Mouse (Mus musculus) retina, postnatal 1 day (tissue): Measurements from ENCODE around the gene Haus4.

Experiments used
- DNase-seq: peaks from one replicate; pipeline ENCODE4 v3.0.0-alpha.2; 2012

The Haus4 gene

DNA sequence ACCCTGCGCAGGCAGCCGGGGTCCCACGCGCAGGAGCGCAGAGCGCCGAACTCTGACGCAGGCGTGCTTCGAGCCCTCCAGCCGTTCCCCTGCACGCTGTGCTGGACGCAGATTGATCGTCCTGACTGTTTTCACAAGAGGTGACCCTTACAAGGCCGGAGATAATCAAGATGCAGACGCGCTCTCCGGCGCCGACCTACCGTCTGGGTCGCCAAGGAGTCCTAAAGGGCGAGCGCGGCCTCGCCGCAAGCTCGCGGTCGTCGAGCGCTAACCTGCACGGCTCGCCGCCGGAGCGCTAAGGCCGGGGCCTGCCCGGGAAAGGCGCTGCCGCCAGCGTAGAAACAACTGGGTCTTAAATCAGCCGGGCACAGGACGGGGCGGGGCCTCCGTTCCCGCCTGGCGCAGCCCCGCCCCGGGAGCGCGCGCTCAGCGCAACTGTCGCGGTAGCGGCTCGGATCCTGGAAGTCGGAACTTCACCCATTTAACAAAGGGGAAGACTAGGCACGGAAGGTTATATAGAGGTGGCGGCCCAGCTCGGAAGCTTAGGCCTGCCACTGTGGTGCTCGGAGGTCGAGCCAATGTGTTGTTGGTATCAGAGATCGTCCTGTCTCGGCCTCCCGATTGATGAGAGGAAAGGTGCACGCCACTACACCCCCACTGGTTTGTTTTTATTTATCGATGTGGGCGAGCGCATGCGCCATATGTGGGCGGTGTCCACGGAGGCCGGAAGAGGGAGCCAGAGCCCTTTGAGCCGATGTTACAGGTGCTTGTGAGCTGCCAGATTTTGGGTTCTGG, at the start of gene Haus4:
TSS of gene Haus4 (minus strand) at position 642 of the 795 bp plus-strand sequence.
- DNase-seq, result peak; percentile 93

DNA sequence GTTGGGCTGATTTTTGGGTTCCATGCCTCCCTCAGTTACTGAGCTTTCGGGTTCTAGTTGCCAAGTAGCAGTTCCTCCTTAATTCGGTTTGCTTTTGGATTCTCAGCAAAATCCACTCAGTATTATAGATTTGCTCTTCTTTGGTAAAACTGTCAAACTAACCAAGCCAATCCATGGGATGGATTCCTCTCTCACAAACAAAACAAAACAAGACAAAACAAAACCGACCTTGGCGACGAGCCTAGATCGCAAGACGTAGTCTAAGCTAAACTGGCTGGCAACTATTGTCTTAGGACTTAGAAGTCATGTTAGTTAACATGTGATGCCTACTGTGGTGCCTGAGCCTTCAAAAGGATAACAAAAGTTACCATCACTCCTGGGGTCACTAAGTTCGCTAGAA, 49.3 kb upstream of the Haus4 start:
- DNase-seq, result no peak

DNA sequence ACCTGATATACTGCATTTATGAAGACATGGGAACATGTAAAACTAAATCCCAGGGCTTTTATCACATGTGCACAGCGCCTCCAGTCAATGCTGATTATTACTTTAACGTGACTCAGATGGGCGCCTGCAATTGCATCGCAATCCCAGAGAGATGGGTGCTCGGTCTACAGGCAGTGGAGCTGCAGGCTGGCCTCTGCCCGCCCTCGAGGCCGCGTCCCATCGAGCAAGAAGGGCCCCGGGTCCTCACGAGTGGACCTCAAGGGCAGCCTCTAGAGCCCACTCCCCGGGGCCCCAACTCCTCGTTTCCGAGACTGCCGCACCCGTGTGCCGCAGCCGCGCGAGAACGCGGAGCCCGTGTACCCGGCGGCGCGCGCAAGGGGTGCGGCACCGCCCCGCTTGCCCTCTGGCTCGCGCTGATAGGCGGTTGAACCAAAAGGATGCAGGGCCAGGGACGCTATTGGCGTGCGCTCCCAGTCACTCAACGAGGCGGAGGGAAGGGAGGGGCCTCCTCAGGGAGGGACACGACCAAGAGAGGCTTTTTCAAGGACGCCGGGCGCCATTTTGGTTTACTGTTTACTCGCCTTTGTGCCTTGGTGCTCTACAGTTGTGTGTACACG, 48.7 kb upstream of the Haus4 start:
- DNase-seq, result peak; percentile 99

DNA sequence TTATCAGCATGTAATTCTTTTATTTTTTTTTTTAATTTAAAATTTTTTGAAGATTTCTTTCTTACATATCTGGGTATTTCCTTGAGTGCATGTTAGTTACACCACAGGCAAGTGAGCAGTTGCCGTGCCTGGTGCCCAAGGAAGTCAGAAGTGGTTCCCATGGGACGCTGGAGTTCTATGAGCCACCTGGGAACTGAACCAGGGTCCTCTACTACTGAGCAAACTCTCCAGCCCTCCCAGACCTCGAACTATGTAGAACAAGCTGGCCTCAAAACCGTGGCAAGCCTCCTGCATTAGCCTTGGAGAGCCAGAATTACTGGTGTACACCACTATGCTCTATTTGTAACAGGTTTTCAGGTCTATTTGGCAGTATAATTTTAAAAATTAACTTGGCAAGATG, 48.2 kb upstream of the Haus4 start:
- DNase-seq, result no peak

DNA sequence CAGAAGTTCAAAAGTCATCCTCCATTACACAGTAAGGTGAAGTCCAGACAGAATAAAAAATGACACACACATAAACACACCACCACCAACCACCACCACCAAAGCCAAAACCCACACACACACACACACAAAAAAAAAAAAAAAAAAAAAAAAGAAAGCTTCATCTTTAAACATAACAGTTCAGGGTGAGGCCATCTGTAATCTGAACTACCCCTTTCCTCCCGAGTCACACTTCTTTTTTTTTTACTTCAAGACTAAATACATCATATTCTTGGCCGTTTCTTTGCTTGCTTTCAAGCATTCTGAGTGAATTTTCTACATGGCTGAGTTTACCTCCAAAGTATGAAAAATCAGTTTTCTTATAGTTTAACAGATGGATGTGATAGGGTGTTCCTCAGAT, 47.2 kb upstream of the Haus4 start:
- no peak for DNase-seq

DNA sequence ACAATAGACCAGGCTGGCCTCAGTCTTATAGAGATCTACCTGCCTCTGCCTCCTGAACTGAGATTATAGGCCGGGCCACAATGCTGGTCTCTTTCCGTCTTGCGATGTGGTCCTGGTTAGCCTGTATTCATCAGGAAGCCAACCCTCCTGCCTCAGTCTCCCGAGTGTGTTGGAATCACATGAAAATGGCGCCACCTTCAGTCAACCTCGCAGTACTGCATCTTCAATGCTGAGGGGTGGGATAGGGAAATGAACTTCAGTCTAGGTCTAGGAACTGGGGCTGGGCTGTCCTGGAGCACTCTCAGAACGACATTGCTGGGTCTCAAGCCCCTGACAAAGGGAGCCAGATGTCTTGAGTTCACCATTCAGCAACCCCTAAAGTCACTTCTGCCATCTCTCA, 42.7 kb upstream of the Haus4 start:
- no peak for DNase-seq

DNA sequence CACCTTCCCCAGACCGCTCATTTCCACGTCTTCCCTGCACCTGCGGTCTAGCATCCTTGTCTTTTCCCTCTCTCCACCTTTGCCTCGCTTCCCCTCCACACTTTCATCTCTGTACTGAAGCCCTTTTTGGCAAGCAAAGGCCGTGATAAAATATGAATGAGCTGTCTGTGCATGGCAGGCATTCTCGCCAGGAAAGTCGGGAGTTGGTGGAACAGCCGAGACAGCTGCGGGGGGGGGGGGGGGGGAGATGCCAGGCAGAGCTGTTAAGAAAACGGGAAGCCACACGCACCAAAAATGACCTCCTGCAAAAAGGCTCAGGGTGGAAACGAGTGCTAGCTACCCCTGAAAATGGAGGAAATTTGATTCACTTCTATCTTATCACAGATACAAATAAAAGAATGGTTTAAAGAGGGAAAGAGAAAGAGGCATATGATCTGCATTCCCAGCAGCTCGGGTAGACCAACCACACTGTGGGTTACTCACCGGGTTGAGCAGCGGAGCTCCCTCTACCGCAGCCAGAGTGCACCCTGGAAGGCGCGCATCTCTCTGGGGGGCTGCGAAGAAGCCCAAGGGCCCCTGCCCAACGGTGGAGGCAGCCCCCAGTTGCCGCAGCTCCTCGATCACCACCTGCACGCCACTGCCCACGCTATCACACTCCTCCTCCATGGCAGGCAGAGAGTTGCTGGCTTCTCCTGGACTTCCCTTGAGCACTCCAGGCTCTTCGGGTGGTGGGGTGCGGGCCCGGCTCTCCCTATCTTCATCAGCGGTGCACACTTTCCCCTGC, 40.4 kb upstream of the Haus4 start:
- DNase-seq, result no peak

DNA sequence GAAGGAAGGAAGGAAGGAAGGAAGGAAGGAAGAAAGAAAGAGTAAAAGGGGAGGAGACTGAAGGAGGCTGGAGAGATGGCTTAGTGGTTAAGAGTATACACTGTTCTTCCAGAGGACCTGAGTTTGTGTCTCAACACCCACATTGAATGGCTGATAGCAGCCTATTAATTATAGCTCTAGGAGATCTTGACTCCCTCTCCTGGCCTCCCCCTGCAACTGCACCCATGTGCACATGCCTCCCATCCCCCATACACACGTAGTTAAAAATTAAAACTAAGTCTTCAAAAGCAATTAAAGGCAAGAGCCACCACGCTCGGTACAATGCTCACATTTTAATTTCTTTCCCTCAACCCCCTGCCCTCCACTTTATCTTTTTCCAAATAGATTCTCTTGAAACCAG, 39.6 kb upstream of the Haus4 start:
- no peak for DNase-seq

DNA sequence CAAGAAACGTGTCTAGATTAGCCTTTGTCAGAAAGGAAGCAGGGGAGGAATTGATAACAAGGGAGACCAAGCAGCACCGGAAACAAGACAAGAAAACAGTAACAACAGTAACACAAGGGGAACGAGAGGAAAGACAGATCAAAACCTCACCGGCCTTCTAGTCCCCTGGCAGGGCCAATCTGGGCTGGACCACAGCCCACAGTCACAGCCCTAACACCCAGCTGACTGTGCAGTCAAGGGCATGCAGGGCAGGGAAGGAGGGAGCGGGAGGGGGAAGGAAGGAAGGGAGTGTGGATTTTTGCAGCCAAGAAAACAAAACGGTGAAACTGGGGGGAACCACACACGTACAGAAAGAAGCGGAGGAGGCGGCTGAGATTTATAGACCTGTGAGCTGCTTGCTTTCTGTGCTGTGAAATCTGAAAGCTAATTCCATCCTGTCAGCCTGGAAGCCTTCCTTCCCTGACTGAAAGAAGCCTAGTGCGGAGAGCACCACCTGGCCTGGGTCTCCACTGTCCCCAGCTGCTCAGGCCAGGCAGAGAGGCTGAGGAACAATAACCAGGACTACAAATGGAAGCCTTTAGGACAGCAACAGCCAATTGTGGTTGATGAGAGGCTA, 38.0 kb upstream of the Haus4 start:
- no peak for DNase-seq

DNA sequence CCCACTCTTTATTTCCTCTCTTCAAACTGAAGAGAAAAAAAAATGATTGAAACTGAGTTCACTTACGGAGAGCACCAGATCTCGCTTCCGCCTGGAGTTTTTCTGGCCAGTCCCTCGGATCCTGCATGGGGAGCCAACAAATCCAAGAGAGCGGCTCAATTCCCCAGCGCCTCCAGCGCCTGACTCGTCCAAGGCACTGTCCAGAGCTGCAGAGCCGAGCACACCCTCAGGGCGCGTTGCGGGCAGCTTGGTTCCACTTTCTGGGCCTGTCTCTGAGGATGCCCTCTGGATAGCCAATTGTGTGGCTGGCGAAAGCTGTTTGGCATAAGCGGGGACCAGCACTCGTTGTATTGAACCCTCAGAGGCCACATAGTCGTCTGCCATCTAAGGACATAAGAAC, 36.6 kb upstream of the Haus4 start:
- no peak for DNase-seq

DNA sequence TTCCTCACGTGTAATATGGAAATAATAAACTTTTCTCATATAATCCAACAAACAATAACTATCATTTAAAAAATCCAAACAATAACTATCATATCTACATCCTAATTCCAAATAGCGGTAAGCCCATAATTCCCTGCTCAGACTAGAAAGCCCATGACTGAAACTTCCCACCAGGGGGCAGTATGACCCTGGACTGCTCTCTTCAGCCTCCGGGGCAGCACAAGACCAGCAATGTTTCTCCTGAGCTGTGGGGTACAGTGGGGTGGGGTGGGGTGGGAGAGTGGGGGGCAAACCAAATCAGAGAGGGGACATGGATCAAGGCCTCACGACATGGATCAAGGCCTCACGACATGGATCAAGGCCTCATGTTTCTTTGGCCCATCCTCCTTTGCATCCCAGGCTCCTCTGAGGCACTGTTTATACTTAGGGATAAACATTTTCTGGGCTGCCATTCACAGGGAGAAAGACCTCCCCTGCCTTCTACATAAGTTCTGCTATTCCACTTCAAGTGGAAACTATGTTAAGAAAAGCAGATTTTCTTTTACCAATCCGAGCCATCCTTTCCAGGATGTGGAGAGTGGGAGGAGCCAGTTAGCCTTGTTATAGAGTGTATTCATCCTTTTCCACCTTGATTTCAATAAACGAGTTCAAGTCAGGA, 29.4 kb upstream of the Haus4 start:
- DNase-seq, result peak; percentile 82

DNA sequence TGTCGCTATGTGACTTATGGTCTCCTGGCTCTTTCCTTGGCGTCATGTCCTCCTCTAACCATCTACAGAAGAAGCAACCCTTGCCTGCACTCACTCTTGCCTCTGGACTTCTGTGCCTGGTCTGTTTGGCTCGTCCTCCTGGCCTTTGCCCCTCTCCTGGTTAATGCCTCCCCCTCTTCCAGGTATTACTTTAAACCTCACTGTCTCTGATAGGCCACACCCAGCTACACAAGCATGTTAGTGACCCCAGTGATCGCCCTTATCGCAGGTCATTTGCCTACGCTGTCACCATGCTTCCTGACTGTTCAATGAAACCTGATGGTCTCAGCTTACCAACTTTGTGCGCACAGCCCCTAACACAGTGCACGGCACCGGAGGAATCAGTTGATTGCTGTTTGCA, 28.1 kb upstream of the Haus4 start:
- no peak for DNase-seq

DNA sequence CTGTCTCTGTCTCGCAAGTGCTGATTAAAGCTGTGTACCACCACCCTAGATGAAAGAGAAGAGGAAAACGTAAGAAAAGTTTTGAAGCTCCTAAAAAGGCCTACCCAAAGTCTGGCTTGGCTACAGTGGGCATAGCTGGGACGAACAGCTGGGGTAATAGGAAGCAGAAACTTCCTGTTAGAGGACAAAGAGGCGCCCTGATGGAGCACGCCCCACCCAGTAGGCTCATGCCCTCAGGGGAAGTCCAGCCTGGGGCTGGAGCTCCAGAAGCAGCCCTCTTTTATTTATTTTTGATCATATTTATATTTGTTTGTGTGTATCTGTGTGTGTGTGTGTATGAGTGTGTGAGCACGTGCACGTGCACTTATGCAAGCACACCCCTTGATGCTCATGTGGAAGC, 25.2 kb upstream of the Haus4 start:
- no peak for DNase-seq

DNA sequence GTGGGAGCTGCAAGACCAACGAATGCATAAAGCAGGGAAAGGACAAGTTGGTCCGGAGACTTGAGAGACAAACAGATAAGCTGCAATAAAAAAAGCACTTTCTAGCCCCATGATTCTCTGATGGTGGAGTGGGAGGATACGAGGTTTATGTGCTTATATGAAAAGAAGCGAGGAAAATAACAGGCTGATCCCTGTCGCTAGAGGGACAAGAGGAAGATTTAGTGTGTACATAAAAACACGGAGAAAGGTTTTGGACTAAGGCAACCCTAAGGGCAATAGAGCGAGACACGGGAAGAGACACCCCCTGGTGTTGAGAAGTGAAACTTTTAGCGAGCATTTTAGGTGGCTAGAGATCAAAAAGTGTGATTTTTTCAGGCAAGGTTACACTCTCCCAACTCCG, 23.6 kb upstream of the Haus4 start:
- peak; percentile 72 for DNase-seq

DNA sequence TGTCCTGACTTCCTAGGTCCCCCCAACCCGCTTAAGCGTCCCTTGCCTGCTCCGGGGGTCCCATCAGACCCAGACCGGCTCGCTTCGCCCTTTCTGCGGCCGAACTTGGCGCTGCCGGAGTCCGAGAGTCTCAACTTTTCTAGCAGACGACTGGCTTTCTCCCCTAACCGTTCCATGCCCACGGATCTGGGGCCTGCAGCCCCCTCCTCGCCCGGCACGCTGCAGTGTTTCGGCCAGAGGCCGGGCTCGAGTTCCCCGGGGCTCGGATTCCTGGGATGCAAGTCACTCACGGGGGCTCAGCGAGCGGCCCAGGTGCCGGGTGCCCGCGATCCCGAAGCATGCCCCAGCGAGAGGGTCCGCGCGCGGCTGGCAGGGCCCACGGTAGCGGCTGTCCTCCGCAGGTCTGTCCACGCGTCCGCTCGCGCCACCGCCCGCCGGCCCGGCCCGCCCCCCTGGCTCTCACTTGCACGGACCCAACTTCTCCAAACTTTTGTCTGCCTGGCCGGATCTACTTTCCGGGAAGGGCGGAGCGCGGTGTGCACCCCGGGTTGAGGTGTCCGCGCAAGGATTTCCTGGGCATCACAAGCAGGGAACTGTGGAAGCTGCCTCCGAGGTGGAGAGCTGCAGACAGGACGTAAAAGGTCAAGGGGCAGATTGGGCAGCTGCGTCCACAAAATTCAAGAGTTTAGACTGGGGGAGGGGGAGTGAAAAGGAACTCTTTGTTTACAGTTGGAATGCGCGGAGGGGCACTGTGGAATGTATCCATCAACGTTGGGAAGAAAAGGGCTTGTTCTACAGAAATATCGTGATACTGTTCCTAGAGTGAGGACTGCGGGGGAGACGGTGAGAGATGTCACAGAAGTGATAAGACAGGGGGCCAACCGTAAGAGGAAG, 22.9 kb upstream of the Haus4 start, which contains the start of gene Ajuba:
TSS of gene Ajuba (minus strand) at position 470 of the 894 bp plus-strand sequence.
- DNase-seq, result peak; percentile 96

DNA sequence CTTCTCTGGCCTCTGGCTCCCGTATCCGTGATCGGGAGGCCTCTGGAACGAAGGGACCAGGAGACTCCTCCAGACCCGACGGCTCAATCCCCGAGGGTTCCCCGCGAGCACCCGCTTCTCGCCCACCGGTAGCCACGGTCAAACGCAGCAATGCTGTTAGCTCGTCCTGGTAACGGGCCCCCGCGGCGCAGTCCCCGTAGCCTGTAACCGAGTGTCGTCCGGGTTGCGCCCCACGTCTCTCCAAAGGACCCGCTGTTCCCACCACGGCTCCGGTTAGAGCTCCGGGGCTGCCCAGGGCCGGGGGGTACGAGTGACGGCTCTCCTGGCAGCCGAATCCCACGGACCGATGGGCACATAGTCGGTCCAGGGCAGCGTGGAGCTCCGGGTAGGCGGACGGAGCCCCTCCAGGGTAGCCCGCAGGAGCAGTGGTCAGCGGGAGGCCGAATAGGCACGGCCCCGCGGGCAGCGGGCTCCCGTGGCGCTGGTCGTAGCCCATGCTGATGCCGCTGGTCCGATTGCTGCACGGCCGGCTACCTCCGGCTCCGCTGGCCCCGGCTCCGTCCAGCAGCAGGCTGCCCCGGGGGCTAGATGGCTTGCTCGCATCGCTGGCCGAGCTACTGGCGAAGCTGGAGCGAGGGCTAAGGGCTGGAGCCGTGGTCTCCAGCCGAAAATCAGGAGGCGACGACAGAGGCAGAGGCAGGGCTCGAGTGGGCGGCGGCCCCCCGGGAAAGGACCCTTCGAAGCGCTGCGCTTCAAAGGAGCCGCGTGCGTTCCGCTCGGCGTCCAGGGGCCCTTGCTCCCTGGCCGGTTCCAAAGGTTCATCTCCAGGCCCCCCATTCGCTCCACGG, 22.0 kb upstream of the Haus4 start:
- peak; percentile 56 for DNase-seq

DNA sequence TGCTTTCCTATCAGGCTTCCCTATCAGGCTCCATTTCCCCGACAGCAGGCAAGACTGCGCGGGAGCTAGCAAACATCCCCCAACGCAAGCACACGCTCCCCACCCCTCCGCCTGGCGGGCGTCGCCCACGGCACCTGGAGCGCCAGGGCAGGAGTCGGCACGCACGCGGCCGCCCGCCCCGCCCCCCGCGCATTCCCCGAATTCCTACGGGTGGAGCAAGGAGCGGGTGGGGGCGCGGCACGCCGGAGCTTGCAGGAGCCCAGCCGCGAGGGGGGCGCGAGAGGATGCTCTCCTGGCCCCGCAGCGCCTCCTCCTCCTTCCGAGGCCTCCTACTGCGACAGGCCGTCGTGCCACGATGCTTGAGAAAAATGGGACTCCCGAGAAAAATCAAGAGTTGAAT, 21.2 kb upstream of the Haus4 start:
- DNase-seq, result peak; percentile 83

DNA sequence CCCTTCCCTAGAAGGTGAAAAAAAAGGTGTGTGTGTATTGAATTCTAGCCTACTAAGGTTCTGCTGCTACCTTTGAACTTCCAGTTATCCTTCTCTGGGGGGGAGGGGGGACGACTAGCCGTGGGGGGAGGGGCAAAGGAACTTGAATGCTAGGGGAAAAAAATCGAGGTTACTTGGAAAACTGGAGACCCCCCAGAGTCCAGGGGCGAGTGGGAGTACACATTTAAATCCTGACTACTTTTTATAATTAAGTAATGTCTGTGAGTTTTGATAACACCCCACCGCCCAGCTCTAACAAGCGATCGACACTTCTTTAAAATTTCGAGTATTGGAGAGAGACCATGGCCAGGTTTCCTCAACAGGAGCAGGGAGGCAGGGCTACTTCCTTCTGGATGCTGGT, 20.6 kb upstream of the Haus4 start:
- no peak for DNase-seq

DNA sequence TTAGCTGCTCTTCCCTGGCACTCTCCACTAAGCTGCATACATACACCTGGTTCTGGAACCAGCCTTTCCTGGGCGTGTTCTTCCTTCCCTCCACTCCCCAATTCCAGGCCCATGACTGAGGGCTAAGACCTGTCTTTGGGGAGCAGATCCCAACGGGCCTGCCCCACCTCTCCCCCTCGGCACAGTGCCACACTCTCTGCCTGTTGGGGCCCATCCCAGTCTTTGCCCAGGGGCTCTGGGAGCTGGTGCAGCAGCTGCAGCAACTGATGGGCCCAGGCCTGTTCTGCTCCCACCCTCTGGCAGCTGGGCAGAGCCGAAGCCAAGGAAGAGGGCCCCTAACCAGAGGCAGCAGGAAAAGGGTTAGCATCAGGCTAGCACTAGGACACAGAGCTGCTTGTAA, 19.8 kb upstream of the Haus4 start:
- DNase-seq, result peak; percentile 55
